Mouse (Mus musculus): ENCODE measurements around the gene Mto1.

Gene Mto1

DNA sequence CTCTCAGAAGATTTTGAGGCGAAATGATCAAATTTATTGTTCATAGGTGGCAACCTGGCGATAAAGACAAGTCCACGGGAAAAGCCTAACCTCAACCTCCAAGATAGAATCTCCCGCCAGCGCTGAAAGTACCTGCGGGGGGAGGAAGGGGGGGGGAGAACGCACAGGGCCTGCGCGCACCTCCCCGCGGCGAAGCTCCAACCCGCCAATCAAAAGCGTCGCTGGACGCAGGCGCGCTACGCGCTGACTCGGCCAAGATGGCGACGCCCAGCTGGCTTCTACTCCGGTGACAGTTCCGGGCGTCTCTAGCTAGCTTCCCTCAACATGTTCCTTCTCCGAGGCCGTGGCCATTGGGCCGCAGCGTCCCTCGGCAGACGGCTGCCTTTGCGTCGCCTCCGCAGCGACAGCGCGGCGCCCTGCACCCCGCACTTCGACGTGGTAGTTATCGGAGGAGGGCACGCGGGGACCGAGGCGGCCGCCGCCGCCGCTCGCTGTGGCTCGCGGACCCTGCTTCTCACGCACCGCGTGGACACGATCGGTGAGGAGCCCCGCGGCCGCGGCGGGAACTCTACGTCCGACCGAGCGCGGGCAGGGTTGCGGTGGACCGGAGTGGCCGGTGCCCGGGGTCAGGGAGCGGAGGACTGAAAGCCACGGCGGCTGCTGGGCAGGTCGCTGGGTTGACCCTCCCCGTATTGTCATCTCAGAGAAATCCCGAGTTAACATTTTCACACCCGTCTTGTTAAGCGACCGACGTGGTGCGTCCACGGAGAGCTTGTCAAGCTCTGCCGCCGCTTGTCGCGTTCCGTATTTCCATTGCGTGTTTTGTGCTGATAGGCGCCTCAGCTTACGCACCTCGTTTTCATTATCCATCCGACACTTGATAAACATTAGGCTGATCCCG, at the start of gene Mto1, which contains the start of gene Gm17324:
TSS of gene Mto1 (plus strand) at position 236 of the 901 bp plus-strand sequence.
TSS of gene Gm17324 (minus strand) at position 814 of the 901 bp plus-strand sequence.
- peak; percentile 86 to 87 for DNase-seq (ENCODE audit: low spot score in 2 of 2)

DNA sequence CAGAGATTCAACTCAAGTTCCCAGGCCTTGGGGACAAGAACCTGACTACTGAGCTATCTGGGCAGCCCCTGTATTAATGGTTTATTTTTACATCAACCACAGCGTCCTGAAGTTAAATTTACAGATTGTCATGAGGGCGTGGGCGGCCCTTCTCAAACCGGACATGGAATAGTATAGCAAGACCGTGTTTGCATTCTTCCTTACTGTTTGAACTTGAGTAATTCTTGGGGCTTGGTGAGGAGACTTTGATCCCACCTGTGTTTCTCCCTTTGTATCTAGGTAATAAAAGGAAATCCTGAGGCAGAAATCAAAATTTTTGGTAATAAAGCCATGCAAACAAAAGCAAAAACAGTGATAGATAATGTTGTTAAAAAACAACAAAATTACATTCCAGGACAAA, 47.4 kb upstream of the Mto1 start:
- no peak for DNase-seq (ENCODE audit: low spot score in 2 of 2)

DNA sequence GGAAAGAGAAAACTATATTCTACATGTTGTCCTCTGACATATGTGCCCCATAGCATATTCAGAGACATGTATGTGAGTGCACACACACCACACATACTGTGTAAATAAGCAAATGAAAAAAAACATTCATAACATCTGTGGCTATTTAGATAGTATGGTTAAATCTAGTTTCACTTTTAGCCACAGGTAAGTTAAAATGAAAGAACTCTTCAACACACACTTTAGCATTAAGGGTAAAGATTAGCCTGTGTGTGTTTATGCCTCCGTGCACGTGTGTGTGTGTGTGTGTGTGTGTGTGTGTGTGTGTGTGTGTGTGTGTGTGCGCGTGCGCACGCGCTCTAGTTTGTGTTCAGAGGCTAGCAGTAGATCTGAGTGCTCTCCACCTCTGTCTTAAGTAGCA, 46.4 kb upstream of the Mto1 start:
- DNase-seq (ENCODE audit: low spot score in 2 of 2), result no peak

DNA sequence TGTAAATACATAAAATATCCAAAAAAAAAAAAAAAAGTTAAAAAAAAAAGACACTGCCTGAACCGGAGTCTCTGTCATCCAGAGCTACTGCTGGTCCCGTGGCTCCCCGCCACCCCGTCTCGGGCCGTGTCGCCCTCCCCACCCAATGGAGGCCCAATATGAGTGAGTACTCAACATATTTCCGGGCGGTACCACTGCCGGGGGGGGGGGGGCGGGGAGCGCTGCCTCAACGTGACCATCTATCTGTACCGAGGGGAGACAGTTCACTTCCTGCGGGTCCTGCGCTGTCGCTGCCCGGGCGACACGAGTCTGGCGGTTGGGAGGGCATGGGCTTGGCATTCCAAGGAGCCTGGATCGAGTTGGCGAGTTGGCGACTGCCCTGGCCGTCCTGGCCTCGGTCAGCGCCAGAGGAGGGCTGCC, 20.6 kb upstream of the Mto1 start:
- peak in 1 of 2 experiments; percentile 24 for DNase-seq (ENCODE audit: low spot score in 2 of 2)

DNA sequence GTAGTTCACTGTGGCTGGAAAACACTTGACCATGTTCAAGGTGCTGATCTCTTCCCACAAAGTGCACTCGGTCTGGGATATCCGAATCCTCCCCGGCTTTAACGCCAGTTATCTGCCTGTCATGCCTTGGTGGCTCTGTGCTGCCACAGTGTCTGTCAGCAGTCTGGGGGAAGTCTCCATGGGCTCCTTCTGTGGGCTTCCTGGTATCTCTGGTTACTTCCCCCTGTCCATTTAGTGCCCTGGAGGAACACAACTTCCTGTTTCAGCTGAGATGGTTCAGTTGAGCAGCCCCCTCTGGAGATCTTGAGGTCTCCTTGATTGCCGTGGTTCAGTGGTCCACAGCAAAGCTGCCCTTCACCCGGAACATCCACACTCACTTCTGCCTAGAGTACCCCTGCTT, 19.8 kb upstream of the Mto1 start:
- peak; percentile 16 to 24 for DNase-seq (ENCODE audit: low spot score in 2 of 2)

DNA sequence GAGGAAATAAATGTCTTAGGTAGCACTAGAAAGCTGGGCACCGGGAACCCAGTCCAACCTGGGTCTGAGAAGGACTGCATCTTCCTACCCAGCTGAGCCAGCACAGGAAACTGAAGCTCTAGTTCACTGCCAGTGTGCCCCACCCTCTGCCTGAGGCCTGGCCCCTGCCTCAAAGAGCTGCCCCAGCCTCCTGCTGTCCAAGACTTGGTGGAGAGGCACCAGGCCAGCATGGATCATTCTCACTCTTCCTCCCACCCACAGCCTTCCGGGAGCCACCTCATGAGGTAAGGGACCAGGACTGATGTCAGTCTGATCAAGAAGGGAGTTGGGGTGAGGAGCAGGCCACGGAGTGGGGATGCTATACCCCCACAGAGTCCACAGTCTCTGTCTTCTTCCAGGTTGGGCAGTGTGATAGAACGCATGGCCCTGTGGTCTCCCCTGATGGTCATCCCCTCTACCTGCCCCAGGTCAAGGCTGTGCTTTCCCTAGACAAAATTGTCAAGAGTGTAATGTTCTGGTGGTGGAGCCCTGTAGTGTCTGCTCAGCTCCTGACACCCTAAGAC, 19.1 kb upstream of the Mto1 start:
- DNase-seq (ENCODE audit: low spot score in 2 of 2), result no peak

DNA sequence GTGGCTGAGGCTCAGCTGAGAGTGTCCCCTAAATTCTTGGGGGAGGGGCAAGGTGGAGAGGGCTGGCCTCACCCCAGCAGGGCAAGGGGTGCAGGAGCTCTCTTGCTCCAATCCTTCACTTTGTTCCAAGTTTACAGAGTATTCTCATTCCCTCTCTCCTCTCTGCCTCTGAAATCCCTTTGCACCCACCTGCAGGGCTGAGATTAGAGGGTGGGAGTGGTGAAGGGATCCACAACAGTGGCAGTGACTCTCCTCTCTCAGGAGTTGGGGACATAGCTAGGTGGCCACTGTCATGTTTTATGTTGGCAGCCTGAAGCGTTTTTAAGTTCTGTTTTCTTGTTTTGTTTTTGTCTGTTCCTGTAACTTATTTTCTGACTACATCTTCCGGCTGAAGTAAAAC, 18.5 kb upstream of the Mto1 start:
- DNase-seq (ENCODE audit: low spot score in 2 of 2), result no peak

DNA sequence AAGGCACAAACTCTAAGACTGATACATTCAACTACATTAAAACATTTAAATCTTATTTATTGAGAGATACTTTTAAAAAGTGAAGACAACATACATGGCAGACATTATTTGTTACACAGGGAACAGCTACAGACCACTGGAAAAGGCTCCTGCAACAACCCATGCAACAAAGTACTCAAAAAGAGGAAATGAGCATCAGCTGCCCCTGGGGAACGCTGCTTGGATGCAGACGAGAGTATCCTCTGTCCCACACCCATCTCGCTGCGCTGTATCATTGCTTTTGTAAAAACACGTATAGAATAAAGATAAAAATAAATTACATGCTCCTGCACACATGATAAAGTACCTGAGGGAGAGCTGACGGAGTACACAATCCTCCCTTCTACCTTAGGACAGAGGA, 17.5 kb upstream of the Mto1 start:
- peak; percentile 76 for DNase-seq (ENCODE audit: low spot score in 2 of 2)

DNA sequence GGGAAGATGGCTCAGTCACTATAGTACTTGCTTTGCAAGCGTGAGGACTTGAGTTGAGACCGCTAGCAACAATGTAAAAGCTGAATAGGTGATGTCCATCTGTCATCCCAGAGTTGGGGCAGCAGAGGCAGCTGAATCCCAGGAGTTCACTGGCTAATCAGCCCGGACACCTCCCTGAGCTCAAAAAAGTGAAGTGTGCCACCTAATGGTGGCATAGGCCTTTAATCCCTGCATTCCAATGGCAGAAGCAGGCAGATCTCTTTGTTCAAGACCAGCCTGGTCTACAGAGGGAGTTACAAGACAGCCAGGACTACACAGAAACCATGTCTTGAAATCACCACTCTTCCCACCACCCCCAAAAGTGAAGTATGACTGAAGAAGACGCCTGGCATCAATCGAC, 15.5 kb upstream of the Mto1 start:
- DNase-seq (ENCODE audit: low spot score in 2 of 2), result no peak

DNA sequence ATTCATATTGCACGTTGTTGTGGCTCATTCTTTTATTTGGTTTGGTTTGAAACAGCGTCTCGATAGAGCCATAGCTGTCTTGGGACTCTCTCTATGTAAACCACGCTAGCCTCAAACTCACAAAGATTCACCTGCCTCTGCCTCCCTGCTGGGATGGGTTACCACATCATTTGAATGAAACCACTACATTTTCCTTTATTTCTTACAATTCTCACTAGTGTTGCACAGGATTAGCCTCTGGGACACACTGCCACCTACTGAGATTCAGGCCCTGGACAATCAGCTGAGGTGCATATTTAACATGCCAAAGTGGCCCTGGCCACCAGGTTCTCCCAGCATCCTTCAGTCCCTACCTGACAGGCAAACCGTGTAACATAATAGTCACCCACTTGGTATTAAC, 8.6 kb upstream of the Mto1 start:
- DNase-seq (ENCODE audit: low spot score in 2 of 2), result peak; percentile 4 to 14

DNA sequence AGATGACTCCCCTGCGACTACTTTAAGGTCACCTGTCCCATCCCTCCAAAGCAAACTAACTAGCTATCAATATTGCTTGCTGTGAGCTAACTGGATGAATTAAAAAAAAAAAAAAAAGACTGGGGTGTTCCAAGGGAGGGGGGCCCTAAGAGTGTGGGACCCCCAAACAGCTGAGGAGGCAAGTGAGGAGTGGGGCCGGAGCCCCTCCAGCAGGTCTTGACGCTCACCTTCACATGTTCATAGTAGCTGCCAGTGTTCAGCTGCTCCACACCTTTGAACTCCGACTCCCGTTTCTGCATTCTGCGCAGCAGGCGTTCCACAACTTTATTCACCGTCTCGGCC, 5.8 kb upstream of the Mto1 start:
- DNase-seq (ENCODE audit: low spot score in 2 of 2), result no peak

DNA sequence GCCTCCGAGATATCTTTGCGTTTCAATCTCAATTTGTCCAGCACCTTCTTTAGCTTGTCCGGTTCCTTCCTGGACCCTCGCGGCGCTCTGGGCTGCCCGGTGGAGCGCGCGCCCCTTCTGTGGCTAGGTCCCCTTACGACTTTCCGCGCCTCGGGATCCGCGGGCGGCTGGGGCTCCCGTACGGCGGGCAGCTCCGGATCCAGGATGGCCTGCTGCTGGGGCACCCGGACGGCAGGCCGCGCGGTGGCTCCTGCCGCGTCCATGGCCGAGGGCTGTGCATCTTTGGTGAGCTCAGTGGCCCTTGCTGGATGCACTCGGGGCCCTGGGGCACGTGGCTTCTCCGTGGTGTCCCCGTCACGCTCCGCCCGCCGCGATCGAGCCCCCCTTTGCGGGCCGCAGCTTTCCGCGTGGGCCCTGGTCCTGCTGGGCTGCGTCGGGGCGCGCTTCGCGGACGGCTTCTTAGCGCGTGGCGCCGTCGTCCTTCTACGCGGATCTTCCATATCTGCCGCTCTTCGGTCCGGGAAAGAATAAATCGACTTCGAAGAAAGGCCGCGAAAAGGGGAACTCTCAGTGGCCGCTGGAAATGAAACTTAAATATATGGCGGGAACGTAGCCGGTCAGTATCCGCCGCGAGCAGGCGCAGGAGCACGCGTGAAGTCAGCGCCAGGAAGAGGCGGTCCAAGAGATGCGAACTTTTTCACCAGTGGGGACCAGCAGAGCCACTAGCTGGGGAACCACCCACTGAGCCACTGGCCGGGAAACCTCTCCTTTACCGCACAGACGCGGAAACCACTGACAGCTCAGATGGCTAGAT, 5.2 kb upstream of the Mto1 start, which contains the start of gene Cgas:
TSS of gene Cgas (minus strand) at position 659 of the 814 bp plus-strand sequence.
- DNase-seq (ENCODE audit: low spot score in 2 of 2), result peak; percentile 71 to 72

DNA sequence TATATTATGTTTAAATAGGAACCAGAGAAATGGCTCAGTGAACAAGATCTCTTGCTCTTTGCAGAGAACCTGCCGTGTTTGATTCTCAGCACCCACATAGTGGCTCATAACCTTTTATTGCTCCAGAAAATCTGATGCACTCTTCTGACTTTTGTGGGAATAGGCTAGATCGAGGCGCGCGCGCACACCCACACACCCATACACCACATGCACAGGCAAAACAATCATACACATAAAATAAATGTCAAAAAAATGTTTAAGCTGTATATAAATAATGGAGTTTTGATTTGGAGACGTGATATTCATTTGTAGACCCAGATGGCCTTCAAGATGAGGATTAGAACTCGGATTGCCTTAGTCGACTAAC, 419 bp upstream of the Mto1 start:
- no peak for DNase-seq (ENCODE audit: low spot score in 2 of 2)

DNA sequence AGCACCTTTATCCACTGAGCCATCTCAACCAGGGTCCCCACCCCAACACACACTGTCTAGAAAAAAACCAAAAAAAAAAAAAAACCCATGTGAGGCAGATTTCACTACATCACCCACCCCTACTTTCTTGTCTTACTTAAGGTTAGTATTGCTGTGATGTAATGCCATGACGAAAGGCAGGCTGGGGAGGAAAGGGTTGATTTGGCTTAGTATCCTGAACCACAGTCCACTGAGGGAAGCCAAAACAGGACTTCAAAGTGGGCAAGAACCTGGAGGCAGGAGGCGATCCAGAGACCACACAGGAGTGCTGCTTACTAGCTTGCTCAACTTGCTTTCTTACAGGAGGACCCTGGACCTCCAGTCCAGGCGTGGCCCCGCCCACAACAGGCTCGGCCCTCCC, 2.4 kb downstream of the Mto1 start:
- no peak for DNase-seq (ENCODE audit: low spot score in 2 of 2)

DNA sequence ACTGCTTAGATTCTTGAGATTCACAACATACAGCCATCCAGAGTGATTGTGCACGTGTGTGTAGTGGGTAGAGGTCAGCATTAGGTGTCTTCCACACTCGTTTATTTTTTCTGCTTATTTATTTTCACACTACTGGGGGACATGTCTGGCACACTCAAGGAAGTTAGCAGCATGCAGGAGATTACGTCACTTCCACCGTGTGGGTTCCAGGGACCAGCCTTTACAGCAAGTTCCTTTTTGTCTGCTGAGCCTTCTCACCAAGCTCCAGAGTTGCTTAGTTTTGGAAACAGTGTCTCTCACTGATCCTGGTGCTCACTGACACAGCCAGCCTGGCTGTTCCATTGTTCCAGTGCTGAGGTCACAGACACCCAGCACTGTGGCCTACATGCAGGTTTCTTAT, 3.4 kb downstream of the Mto1 start:
- DNase-seq (ENCODE audit: low spot score in 2 of 2), result peak; percentile 42 to 53

DNA sequence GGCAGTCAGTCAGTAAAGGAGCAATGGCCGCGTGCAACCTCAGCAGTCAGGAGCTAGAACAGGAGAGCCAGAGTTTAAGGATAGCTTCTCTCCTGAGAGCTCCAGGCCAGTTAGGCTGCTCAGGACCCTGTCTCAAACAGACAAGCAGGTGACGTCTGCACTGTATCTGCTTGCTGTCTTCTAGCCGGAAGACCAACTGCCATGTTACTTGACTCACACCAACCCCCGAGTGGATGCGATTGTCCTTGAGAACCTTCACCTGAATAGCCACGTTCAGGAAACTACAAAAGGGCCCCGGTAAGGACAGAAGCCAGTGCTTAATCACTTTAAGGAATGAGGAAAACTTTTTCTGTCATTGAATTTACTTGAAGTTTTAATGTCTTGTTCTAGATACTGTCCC, 9.0 kb downstream of the Mto1 start:
- no peak for DNase-seq (ENCODE audit: low spot score in 2 of 2)

DNA sequence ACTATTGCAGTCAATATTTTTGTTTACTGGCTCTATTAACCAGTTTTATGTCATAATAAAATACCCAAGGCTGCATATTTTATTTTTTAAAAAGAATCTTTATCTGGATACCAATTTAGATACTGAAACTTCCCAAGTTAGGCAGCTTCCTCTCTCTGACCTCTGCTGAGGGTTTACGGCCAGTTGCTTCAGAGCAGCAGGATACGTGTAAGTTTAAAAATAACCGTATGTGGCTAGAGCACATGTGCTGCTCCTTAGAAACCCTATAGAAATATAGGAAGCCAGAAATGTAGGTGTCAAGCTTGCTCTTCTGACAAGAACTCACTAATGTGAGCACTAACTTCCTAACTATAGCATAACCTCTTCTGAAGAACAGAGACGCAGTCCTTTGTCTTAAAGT, 15.3 kb downstream of the Mto1 start:
- DNase-seq (ENCODE audit: low spot score in 2 of 2), result no peak

DNA sequence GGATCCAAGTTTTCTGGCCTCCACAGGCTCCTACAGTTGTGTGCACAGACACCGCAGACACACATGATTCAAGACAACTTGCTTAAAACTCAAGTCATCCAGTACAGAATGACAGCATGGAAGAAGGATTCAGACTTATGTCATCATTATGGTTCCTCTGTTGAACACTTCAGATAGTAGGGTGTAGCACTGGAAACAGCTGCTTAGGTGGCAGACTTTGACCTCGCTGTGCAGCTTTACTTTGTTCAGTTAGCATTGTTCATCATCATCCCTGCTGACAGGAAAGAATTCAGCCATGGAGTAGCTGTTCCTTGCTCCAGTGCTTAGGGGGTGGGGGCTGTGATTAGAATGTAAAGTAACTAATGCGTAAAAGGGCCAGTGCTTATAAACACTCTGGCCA, 17.7 kb downstream of the Mto1 start:
- no peak for DNase-seq (ENCODE audit: low spot score in 2 of 2)

DNA sequence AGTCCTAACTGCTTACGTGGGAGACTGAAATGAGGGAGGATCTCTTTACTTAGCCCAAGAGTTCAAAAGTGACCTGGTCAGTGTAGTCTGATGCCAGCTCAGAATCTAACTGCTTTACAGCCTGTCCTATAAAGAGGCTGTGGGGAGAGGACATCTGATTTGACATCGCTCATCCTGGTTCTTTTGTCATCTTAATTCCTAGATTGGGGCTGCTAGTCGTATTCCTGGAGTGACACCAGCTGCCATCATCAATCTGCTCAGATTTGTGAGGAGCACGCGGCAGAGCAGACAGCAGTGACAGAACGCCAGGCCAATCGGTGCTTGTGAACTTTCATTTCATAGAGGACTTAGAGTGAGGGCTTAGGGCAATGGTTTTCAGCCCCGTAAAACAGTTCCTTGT, 25.6 kb downstream of the Mto1 start:
- DNase-seq (ENCODE audit: low spot score in 2 of 2), result no peak

DNA sequence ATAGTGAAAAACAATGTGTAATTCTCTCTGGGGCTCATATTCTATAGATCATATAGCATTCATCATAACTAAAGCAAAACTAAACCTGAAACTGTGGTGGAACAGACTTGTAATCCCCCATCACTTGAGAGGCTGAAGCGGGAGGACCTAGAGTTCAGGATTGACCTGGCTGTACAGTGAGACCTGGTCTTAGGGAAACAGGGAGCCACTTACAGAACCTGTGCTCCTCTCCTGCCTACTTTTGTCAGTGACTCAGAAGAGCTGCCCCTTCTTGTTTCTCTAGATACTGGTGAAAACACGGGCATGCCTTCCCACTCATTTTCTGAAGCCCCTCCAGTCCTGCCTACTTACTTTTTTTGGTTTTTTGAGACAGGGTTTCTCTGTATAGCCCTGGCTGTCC, 26.3 kb downstream of the Mto1 start:
- no peak for DNase-seq (ENCODE audit: low spot score in 2 of 2)

DNA sequence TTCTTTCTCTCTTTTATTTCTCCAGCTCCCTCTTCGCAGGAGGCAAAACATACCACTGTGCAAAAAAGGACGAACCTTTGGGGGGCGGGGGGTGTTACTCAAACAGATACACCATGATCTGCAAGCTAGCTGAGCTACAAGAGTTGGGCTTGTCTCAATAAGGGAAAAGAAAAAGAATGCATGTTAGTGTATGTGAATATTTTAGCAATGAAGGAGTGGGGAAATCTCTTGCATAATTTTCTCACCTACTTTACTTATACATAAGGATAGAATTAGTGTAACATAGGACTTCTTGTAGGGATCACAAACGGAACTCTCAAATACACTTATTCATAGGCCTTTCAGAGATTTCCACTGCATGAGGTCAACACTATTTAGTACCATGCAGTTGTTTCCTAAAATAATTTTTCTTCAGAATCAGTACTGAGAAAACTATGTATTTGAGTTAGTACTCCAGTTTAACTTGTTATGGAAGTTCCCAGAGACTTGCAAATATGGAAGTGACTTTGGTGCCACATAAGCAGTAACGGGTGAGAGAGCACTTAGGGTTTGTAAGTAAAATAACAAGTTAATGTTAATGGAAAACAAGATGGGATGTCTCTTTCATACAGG, 26.9 kb downstream of the Mto1 start:
- DNase-seq (ENCODE audit: low spot score in 2 of 2), result no peak

DNA sequence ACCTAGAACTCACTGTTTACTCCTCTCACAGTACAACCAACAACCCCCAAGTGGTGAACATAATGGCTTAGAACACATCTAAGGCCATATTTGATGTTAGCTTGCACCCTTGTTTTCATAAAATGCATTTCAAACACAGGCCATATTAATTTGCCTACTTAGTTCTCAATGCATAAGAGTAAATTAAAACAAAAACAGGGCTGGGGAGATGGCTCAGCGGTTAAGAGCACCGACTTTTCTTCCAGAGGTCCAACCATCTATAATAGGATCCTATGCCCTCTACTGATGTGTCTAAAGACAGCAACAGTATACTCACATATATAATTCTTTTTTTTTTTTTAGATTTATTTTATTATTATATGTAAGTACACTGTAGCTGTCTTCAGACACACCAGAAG, 27.4 kb downstream of the Mto1 start:
- no peak for DNase-seq (ENCODE audit: low spot score in 2 of 2)
